Mouse (Mus musculus): Measurements from ENCODE around the gene Xpnpep3. TPM values are rescaled to one million over a fixed set of nuclear protein-coding genes. Genes with fewer than 3 reads are reported as not detected.

The Xpnpep3 gene
- polyA plus RNA-seq, 1 experiment from 2014 or later, result 12.9 TPM

DNA sequence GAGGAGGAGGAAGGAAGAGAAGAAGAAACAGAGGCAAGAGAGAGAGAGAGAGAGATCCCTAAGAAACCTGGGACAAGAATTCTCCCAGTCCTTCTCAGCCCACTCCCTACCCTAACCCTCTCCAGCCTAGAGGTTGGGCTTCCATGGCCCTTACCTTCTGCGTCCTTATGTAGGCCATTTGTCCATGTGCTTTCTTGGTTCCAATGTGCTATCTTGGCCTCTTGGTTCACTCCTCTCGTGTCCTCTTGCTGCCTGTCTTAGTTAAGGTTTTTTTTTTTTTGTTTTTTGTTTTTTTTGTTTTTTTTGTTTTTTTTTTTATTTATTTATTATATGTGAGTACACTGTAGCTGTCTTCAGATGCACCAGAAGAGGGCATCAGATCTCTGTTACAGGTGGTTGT, 83.0 kb downstream of the Xpnpep3 start:
- ATAC-seq (ENCODE audit: insufficient number of reproducible peaks, low FRiP score, low TSS enrichment, low read depth), result no peak
- Histone ChIP-seq H3K9me3 (replicated peaks) (no peaks in the 10 kb centered on the region), H3K4me2 (replicated peaks) (no peak overlapping the region), H3K4me1 (no peaks in the 10 kb centered on the region), H3K27me3 (no peaks in the 10 kb centered on the region), H3K27ac (replicated peaks) (no peak overlapping the region), H3K36me3 (no peaks in the 10 kb centered on the region), H3K4me3 (replicated peaks) (no peak overlapping the region), H3K9ac (no peak overlapping the region)
- 93% methylated on average over 2 of the region's 2 CpGs for WGBS

DNA sequence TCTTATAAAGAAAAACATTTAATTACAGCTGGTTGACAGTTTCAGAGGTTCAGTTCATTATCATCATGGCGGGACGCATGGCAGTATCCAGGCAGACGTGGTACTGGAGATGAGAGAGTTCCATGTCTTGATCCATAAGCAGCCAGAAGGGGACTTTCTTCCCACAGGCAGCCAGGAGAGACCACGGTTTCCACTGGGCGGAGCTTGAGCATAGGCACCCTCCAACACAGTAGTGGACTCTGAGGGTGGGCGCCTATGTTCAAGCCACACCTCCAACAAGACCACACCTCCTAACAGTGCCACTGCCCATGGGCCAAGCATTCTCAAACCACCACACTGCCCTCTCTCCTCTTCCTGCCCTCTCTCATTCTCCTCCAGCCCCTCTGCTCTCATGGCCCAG, 83.8 kb downstream of the Xpnpep3 start:
- ATAC-seq (ENCODE audit: insufficient number of reproducible peaks, low FRiP score, low TSS enrichment, low read depth), result no peak
- 86% methylated on average over 6 of the region's 6 CpGs for WGBS
- H3K4me1 ChIP-seq, result no peaks in the 10 kb centered on the region
- H3K4me3 ChIP-seq (replicated peaks), result no peak overlapping the region
- H3K27ac ChIP-seq (replicated peaks), result no peak overlapping the region
- no peaks in the 10 kb centered on the region for H3K9me3 ChIP-seq (replicated peaks)
- H3K27me3 ChIP-seq, result no peaks in the 10 kb centered on the region
- no peaks in the 10 kb centered on the region for H3K36me3 ChIP-seq
- H3K9ac ChIP-seq, result no peak overlapping the region
- no peak overlapping the region for H3K4me2 ChIP-seq (replicated peaks)

DNA sequence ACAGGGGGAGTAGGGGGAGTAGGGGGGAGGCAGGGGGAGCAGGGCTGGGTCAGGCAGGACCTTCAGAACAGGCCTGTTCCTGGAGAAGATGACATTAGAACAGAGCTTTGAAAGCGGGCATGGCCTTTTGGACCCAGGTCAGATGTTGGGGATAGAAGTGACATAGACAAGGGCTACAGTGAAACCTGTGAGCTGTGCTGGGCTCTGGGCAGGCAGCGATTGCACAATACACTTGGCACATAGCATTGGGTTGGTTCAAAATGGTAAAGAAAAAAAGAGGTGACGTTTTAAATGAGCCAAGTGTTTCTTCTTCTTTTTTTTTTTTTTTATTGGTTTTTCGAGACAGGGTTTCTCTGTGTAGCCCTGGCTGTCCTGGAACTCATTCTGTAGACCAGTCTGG, 85.5 kb downstream of the Xpnpep3 start:
- 77% methylated on average over 4 of the region's 4 CpGs for WGBS
- no peaks in the 10 kb centered on the region for H3K27me3 ChIP-seq
- H3K27ac ChIP-seq (replicated peaks), result no peak overlapping the region
- no peak overlapping the region for H3K9ac ChIP-seq
- no peak for ATAC-seq (ENCODE audit: insufficient number of reproducible peaks, low FRiP score, low TSS enrichment, low read depth)
- no peaks in the 10 kb centered on the region for H3K36me3 ChIP-seq
- no peak overlapping the region for H3K4me2 ChIP-seq (replicated peaks)
- no peaks in the 10 kb centered on the region for H3K9me3 ChIP-seq (replicated peaks)
- no peaks in the 10 kb centered on the region for H3K4me1 ChIP-seq
- no peak overlapping the region for H3K4me3 ChIP-seq (replicated peaks)

DNA sequence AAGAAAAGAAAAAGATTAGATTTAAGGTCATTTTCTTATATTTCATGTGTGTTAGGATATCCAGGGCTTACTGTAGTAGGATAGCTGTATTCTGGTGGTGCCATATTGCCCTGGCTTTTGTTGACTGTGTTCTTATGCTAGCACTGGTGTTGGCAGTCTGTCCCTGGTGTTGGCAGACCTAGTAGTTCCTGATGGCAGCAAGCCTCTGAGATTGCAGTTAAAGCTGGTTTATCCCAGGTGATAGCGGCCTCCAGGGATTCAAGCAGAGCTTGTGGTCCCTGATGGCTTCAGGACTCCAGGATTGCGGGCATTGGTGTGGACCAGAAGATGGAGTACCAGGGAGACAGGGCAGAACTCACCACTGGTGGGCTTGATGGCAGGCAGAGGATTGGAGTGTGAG, 103.5 kb downstream of the Xpnpep3 start:
- Histone ChIP-seq H3K36me3 (no peaks in the 10 kb centered on the region), H3K4me1 (no peaks in the 10 kb centered on the region), H3K9me3 (replicated peaks) (no peaks in the 10 kb centered on the region), H3K9ac (no peak overlapping the region), H3K27ac (replicated peaks) (no peak overlapping the region), H3K4me3 (replicated peaks) (no peak overlapping the region), H3K27me3 (no peaks in the 10 kb centered on the region), H3K4me2 (replicated peaks) (no peak overlapping the region)
- 86% methylated on average over 2 of the region's 2 CpGs for WGBS
- no peak for ATAC-seq (ENCODE audit: insufficient number of reproducible peaks, low FRiP score, low TSS enrichment, low read depth)

DNA sequence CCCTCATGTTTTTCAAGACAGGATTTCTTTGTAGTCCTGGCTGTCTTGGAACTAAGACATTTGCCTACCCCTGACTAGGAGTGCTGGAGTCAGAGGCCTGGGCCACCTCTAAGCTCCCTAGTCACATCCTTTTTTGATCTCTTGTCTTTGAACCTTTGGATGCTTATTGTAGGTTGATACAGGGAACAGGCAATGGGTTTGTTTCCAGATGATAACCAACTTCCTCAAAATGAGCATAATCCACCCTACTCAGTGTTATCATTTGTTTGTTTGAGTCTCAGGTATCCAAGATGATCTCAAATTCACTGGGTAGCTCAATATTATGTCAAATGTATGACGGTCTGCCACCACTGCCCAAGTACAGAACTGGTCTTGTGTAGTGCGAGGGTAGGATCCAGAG, 104.1 kb downstream of the Xpnpep3 start:
- ATAC-seq (ENCODE audit: insufficient number of reproducible peaks, low FRiP score, low TSS enrichment, low read depth), result no peak
- 85% methylated on average over 2 of the region's 2 CpGs for WGBS
- Histone ChIP-seq H3K9me3 (replicated peaks) (no peaks in the 10 kb centered on the region), H3K27ac (replicated peaks) (no peak overlapping the region), H3K4me3 (replicated peaks) (no peak overlapping the region), H3K4me1 (no peaks in the 10 kb centered on the region), H3K4me2 (replicated peaks) (no peak overlapping the region), H3K9ac (no peak overlapping the region), H3K27me3 (no peaks in the 10 kb centered on the region), H3K36me3 (no peaks in the 10 kb centered on the region)

Other genes with a start within 250 kb of the Xpnpep3 start
- gene Mrtfa, start 209.4 kb upstream of the Xpnpep3 start, polyA plus RNA-seq (2015; fragmentation: Nextera tagmentation; extraction: Ambion mirVana), result 30.1 and 33.6 TPM in 2 replicates
- 1.9 TPM in 2 replicates for gene Mchr1, start 164.6 kb upstream of the Xpnpep3 start, polyA plus RNA-seq (2015; fragmentation: Nextera tagmentation; extraction: Ambion mirVana)
- 125 and 134 TPM in 2 replicates for gene Slc25a17, start 39.3 kb upstream of the Xpnpep3 start, polyA plus RNA-seq (2015; fragmentation: Nextera tagmentation; extraction: Ambion mirVana)
- gene St13, start 61 bp upstream of the Xpnpep3 start, polyA plus RNA-seq (2015; fragmentation: Nextera tagmentation; extraction: Ambion mirVana), result 145 and 153 TPM in 2 replicates
- 1.3 and 2.3 TPM in 2 replicates for gene Dnajb7, start 8.2 kb downstream of the Xpnpep3 start, polyA plus RNA-seq (2015; fragmentation: Nextera tagmentation; extraction: Ambion mirVana)
- 418 and 468 TPM in 2 replicates for gene Rbx1, start 66.2 kb downstream of the Xpnpep3 start, polyA plus RNA-seq (2015; fragmentation: Nextera tagmentation; extraction: Ambion mirVana)
- 19.2 and 22.9 TPM in 2 replicates for gene Ep300, start 185.2 kb downstream of the Xpnpep3 start, polyA plus RNA-seq (2015; fragmentation: Nextera tagmentation; extraction: Ambion mirVana)